Mouse (Mus musculus): ENCODE measurements around the gene Syde1.

GRCm38 (mm10) chr10:78540943-78541342, 50.8 kb downstream of the Syde1 start:
- 0 out of 2 replicates have a peak, but pooled peaks have one; percentile 13 for TF ChIP-seq CTCF (IDR thresholded peaks at IDR 0.05; ENCODE audit: control insufficient read depth, insufficient read depth, insufficient replicate concordance, low read depth, low read length)
- TF ChIP-seq POLR2A (IDR thresholded peaks at IDR 0.05; ENCODE audit: control insufficient read depth, low read depth, low read length), result no peak

Measured in testis, adult 2 months (tissue).